Mouse (Mus musculus): ENCODE data around the gene Pwp2.
"Not testable (repeated sequence)": the region's sequence is repeated elsewhere in the genome, so short reads cannot be mapped to it uniquely, and the experiment has no call there.

Pwp2 gene

DNA sequence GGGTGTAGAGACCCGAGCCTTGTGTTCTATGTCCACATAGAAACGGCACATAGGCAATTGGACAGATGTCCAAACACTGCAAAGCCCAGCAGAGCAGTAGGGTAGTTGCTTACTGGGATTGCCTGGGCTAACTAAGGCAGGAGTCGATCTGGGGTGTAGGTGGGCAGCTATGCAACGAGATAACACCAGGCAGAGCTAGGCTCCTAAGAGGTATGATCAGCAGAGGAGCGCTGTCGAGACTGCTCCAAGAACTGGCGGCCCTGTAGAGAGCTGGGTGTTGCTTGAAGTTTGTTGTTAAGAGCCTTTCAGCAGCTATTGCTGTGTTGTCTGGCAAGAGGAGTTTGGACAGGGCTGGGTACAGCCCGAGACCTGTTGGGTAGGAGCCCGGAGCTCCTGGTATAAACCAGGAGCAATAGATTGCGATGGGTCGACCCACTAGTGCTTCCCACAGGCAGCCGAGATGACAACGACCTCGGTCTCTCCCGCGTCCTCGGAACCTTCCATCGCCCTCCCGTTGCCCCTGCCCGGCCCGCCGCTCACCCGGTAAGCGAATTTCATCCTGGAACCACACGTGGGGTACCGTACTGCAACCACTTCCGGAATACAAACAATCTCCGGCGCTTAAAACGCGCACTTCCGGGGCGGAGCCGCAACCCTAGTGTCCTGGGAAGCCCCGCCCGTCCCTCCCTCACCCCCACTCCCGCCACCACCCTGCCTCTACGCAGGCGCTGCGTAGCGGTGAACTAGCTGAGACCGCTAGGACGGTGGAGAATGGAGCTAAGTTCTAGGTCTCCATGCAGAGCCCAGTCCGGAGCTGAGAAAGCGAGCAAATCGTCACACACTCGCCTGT lies at the start of gene Pwp2:
Gene Pwp2 (minus strand): TSS at position 619 of the 850 bp plus-strand sequence.
- peak; percentile 78 for DNase-seq

DNA sequence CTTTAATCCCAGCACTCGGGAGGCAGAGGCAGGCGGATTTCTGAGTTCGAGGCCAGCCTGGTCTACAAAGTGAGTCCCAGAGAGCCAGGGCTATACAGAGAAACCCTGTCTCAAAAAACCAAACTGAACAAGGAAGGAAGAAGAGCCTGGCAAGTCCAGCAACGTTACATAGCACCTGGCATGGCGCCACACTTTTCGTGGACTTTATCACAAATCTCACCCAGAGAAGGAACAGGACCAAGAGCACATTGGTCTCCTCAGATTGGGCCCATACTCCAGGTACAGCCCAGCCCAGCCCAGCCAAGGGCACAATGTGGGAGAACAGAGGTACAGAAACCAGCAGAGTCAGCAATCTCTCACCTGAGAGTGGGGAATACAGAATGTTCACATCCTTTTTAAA lies 48.8 kb upstream of the Pwp2 start:
- DNase-seq, result no peak

DNA sequence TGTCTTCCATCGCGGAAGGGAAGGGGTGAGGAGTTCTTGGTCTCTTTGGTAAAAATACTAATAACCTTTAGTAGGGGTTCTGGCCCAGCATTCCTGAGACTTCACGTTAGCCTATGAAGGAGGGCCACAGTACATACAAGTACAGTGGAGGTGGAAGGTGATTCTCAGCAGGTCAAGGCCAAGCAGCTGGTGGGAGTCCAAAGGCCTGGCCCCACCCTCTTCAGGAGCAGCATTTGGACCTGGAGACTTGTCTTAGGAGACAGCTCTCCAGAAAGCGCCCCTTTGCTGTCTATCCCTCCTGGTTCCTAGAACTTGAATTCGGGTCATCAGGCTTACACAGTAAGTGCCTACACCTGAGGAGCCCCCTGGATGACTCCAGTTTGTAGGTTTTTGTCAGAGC lies 48.2 kb upstream of the Pwp2 start:
- no peak for DNase-seq

DNA sequence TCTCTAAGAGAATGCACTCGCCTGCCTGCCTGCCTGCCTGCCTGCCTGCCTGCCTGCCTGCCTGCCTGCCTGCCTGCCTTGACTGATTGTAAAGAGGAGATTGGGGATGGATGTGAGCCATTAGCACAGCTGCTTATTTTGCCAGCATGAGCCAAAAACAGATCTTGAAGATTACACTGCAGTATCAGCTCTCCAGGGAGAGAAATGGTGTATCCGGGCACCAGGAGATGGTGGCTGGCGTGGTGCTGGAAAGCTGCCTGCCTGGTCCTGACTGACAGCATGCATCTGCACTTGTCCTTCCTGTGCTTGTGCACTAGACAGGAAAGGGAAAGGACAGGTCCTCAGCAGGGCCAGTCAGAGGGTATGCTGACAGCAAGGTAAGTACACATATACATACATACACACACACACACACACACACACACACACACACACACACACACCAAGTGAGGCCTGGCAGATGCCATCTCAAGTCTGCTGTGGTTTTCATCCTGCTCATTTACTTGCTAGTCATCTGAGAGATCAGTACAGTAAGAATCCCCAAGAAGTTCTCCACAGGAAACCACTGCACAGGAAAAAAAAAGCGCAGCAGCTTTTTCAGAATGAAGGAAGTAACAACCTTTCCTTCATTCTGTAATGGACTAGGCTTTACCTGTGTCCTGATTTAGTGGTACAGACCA lies 47.5 kb upstream of the Pwp2 start:
- no peak for DNase-seq

DNA sequence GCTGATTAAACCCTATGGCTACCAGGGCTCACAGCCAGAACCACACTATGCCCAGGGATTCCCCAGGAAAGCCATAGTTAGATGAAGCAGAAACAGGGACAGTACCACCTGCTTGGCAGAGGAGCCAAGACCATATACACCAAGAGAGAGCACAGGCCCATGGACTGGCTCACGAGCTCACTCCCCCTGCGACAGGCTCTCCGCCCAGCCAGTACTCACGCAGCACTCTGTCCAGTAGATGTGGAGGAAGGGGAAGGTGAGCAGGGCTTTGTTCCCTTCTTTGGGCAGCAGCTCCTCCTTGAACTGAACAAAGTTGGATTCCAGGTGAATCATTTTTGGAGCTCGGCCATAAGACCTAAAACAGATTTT lies 43.6 kb upstream of the Pwp2 start:
- no peak for DNase-seq

DNA sequence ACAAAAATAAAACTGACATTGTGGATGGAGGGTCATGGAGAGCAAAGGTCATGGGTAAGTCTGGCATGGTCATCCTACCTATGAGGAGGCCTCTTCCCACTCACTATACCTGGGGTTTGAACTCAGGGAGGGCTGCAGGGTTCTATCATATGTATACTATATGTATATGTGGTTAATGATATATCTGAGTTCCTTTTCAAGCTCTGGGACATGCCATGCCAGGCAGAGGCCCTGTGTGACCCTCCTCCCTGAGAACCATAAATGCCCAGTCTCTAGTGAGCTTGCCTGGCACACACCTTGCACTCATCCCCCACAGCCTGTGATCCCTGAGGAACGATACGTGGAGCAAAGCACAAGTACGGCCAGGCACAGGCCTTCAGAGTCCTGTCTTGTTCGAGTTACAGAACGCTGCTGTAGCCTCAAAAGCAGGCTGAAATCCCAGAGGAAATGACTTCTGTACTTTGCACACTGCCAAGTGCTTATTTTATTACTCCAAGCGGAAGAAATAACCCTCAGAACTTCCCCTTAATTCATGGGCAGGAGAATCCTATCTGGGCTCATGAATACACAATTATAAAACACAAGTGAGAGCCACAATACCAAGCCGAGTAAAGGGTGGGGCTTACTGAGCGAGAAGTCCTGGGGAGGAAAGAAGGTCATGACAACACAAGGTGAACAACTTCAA lies 43.1 kb upstream of the Pwp2 start:
- DNase-seq, result no peak

DNA sequence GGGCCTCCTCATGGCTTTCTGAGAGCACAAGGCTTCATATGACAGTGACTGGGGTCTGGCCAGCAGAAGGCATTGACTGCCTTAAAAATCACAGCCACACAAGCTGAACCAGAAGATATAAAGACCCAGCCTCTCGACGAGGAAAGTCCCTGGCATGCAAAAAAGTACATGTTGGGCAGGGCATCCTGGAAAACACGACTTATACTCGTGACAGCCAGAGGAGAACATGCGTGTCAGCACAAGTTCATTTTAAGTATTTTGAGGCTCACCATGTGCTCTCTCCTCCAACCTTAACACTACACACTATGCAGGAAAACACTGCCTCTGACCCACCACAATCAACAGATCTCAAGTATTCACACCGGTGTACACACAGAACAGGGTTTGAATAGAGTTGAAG lies 39.2 kb upstream of the Pwp2 start:
- no peak for DNase-seq

DNA sequence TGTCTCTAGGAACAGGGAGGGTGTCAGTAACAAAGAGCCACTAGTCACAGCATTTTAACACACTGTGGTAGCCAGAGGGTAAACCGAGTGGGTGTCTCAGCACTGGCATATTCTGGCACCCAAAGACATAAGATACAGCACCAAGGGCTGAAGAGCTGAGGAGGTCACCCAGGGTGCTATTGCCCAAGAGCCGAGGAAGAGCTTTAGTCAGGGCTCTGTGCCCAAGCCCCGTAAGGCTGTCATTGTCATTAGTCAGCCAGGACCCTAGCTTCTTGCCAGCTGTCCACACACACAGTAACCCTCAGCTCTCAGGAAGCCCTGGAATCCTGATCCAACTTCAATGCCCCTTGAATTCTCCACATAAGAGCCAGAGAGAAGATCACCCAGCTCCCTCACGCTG lies 38.0 kb upstream of the Pwp2 start:
- DNase-seq, result no peak

DNA sequence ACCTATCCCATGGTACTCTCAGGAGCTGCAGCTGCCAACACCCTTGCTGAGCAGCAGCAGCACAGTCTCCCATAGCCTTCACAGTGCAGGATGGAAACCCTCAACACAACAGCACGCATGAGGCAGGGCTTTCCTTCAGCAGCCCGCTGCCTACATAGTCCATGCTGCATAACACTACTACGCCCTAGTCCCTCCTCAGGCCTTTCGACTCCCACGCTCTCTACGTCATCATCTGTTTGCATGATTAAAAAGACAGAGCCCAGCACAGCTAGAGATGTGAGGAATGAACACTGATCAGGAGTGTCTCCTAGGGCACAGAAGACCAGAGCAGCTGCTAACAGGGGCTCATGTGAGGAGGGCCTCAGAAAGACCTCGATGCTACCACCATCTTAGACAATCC lies 36.4 kb upstream of the Pwp2 start:
- no peak for DNase-seq

DNA sequence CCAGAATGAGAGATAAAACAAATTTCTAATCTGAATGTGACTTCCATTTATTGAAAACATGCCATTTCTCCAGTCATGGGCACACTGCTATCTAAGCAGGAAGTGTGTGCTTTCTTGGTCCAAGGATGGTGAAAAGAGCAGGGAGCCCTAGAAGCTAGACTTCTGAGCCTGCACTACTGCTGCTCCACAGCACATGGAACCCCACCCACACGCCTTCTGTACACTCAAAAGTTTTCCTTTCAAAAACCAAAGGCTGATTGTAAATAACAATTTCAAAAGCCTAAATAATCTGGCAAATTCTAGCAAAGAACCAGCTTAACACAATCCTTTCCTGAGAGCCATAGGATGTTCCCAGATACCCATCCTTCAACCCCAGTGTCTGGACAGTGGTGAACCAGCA lies 34.6 kb upstream of the Pwp2 start:
- DNase-seq, result no peak

DNA sequence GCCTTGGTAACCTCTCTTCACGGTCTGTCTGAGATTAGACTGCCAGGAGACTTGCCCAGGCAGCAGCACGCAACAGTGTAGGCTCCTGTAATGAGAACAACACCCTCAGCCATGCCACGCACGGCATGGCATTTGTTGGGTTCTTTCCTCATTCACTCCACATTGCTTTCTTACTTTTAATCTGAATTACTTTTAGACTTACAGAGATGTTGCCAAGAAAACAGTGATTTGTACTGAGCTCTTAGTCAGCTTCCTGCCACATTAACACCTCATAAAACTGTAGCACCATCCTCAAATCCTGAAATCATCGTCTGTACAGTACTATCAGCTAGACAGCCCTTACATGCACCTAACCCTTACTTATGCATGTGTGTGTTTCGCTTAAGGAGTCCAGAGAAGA lies 33.6 kb upstream of the Pwp2 start:
- no peak for DNase-seq

DNA sequence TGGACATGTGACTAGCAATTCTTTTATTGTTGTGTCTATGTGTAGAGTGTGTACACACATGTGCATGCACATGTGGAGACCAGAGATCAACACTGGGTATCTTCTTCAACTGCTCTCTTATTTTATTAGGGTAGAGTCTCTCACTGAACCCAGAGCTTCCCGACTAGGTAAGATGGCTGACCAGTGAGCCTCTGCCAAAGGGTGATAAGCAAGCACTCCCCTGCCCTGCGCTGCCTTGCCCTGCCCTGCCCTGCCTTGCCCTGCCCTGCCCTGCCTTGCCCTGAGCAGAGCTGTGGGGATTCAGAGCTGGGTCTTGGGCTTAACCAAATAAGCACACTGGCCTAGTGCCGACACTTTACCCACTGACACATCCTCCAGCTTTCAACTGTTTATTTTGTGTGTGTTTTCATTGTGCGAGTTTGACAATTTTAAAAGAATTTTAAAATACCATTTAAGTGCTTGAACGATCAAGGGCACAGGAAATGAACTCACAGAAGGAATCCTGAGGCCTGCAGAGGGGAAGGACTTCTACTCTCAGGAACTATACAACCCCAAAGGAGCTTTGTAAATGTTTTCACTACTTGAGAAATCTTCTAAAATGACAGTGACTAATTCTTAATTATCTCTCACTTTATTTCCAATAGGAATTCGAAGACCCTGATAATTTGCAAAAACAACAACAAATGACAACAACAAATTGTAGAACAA lies 31.6 kb upstream of the Pwp2 start:
- no peak for DNase-seq

DNA sequence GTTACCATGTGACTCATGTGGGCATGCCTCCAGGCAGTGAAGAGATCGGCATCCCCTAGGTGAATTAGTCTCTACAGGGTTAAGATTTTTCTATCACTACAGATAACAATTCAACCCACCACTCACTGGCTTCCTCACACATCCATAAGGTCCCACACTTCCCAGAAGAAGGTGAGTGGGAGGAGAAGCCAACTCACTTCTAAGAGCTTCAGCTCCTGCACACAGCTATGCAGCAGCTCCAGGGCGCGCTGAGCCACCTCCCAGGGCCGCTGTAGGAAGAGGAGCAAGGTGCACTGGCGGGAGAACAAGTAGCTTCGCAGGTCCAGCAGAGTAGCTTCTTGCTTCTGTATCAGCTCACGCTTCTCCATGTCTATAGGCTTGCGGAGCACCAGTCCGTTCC lies 29.4 kb upstream of the Pwp2 start:
- no peak for DNase-seq

DNA sequence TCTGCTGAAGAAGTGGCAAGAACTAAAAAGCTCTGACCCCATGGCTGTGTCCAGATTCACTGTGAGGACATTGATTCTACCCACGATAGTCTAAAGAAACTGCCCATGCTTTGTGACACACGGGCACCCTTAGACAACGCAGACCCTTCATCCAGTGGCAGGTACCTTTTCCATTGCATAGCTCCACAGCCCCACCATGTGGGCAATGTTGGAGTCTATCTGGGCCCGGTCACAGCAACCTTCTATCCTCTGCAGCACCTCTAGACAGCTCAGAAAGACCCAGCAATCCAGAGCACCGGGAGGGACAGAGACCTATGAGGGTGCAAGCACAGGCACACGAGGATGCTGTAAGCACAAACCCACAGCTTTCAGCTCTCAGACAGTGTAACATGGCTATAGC lies 26.4 kb upstream of the Pwp2 start:
- DNase-seq, result no peak

DNA sequence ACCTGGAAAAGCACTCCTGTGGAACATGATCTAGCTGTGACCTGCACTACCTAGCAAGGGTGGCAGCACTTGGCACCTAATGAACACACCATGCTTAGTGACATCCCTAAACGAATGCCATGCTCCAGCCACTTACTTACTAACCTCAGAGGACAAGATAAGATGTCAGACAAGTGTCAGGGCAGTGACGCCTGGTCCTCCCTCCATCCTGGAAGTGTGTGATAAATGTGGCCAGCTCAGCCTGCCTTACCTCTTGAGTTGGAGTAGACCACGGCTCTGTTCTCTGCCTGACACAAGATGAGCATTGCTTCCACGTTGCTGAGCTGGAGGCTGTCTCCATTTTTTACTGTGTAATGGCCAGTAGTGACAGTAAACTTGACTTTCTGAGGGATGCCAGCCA lies 16.2 kb upstream of the Pwp2 start:
- no peak for DNase-seq

DNA sequence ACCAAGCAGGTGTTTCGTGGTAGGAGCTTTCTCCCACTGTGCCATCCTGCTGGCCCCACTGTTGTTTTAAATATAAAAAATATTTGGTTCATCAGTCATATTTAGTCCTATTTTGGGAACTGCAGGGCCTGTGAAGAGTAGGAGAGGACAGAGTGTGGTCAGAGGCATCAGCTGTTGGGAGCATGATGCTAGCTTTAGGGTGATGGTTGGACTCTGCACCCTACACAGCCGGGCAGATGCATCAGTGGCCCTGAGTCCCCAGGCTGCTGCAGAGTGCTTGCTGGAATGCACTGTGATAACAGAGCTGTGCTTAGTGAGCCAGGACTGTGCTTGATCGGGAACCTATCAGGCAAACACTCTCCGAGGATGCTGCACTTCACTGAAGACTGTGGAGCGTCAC lies 8.0 kb upstream of the Pwp2 start:
- no peak for DNase-seq

DNA sequence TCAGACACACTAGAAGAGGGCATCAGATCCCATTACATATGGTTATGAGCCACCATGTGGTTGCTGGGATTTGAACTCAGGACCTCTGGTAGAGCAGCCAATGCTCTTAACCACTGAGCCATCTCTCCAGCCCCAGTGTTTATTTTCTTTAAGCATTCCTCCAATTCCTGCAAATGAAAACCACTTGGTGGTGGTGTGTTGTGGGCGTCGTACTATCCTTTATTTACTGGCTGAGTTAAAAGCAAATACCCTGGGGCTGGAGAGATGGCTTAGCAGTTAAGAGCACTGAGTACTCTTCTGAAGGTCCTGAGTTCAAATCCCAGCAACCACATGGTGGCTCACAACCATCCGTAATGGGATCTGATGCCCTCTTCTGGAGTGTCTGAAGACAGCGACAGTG lies 1.1 kb upstream of the Pwp2 start:
- not testable (repeated sequence) for DNase-seq

DNA sequence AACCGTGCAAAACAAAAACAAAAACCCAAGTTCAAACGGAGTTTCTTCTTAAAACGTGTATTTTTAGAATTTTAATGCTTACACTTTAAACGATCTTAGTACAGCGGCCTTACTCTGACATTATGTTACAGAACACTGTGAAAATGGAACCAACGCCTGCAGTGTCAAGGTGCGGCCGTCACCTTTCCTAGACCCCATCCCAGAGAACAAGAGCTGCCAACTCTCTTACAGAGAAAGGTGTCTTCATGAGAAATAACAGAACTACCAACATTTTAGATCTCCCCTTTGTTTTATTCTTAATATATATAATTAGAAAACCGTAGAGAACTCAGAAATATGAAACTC lies 404 bp upstream of the Pwp2 start:
- DNase-seq, result no peak

DNA sequence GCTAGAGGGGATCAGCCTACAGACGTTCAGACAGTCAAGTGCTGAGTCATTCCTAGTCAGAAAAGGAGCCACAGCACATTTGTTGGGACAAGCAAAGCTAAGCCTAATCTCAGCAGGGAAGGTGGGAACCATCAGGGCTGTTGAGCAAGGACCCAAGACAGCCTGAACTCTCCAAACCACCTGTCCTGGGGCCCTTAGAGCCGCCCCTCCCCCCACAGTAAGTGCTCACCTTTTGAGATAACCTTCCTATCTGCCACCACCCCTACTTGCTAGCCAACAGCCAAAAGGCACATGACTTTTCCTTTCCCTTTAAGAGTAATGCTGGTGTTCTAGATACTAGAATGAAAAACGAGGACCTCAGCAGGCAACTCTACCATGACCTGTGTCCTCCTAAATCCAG lies 1.4 kb downstream of the Pwp2 start:
- no peak for DNase-seq

DNA sequence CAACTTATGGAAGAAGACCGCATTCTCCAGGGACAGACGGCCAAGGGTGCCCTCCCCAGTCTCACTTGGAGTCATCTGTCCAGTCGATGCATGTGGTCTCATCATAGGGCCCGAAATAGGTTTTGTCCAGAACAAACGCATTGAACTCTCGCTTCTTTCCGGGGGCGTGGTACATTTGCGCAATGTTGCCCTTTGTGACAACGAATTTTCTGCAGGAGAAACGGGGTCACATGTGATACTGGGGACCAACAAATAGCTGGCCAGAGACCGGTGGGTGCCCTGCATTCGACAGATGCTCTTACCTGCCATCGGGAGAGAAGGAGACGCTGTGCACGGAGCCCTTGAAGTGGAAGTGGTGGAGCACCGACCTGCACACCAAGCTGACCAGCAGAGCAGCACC lies 2.6 kb downstream of the Pwp2 start:
- no peak for DNase-seq

DNA sequence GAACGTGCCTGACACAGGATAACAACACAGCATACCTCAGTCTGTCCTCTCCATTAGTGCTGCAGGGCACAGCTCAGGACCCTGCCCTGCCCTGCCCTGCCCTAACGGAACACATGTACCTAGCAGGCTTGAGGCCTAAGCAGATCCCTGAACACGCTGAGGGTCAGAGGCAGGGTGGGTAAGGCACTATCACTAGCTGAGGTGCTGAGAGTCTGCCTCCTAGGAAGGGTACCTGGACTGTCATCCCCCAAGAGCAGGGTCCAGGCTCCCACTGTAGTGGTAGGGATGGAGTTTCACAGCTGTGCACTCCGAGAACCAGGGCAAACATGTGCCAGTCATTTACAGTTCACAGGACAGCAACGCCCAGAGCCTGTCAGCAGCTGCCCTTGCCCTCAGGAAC lies 10.5 kb downstream of the Pwp2 start:
- DNase-seq, result no peak

DNA sequence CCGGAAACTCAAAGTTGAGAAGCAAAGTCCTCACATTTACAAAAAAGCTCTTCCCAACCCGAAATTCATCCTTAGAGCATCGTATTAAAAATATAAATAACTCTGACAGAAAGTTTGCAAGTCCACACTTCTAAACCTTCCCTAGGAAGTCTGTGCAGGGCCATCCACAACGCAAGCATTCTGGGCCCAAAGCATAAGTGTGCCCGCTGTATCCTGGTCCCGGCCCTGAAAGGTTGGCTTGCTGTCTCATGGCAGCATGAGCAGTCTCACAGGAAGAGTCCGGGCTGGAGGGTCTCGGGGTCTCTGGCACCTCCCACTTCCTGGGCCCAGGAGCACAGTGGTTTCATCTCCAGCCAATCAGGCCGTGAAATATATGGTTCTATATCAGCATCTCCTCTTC lies 13.4 kb downstream of the Pwp2 start:
- no peak for DNase-seq

DNA sequence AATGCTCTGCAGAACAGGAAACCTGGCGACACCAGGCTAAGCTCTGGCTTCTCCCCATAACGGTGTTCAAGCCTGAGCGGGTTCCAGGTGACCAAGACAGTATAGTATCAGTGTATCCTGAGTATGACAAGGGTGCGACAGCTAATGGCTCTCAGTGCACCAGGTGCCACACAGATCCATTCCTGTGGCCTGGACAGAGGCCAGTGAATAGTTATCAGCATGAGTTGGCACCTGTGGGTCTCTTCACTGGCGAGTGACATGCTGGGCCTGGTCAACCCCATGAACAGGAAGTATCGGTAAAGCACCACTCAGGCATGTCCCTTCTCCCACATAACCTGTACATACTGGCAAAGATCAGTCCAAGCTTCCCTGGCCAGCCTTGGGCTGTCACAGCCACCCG lies 13.9 kb downstream of the Pwp2 start:
- no peak for DNase-seq

DNA sequence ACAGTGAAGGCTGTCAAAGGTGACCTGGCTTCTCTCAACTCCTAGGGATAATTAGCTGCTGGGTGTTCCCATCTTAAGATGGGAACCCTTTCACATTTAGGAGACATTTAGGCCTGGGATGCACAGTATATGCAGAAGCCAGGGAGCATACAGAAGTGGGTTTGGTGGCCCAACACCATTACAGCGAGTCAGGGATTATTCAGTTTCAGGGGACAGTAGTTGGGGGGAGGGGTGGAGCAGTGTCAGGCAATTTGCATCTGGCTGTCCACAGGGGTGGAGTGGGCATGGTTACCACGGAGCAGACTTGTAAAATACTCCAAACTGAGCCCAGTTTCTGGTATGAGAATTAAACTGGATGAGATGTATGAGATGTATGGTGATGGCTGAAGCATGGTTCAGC lies 14.5 kb downstream of the Pwp2 start:
- no peak for DNase-seq
